Mouse (Mus musculus) MEL (cell line): ENCODE measurements around the gene Arhgef38. TPM values are rescaled to one million over a fixed set of nuclear protein-coding genes. Genes with fewer than 3 reads are reported as not detected.

Experiments used
- DNase-seq: peaks from one replicate; pipeline ENCODE4 v3.0.0; 2011; ENCODE audit warnings: low read depth, low spot score
- H3K27ac ChIP-seq: 2 replicates; pipeline ENCODE4 v1.5.1; 2012; ENCODE audit warnings: low read depth, mild to moderate bottlenecking, control low read depth, low read length, moderate library complexity; ENCODE audit not compliant: control insufficient read depth
- H3K27me3 ChIP-seq, 2 experiments: fragments of 150-350 bp in 1 of 2; sonication (generic) in 1 of 2; 2 replicates each; pipeline ENCODE4 v1.6.1; 2012; ENCODE audit warnings: low read length in 2 of 2, mild to moderate bottlenecking in 2 of 2, improper control_type of control experiment in 1 of 2, moderate library complexity in 1 of 2; ENCODE audit not compliant: insufficient read depth in 2 of 2, control insufficient read depth in 1 of 2
- H3K36me3 ChIP-seq, 2 experiments: 2 replicates each; pipeline ENCODE4 v1.6.1; 2012 to 2014; ENCODE audit warnings: low read length in 2 of 2, improper control_type of control experiment in 1 of 2, inconsistent platforms in 1 of 2, mild to moderate bottlenecking in 1 of 2; ENCODE audit not compliant: insufficient read depth in 2 of 2, control insufficient read depth in 1 of 2
- H3K4me1 ChIP-seq, 2 experiments: fragments of 150-350 bp in 1 of 2; sonication (generic) in 1 of 2; 2 replicates each; pipeline ENCODE4 v1.6.1; 2012; ENCODE audit warnings: low read length in 2 of 2, improper control_type of control experiment in 1 of 2, mild to moderate bottlenecking in 1 of 2; ENCODE audit not compliant: insufficient read depth in 2 of 2, control insufficient read depth in 1 of 2
- H3K4me3 ChIP-seq, 2 experiments: fragments of 150-350 bp in 1 of 2; sonication (generic) in 1 of 2; 2 replicates each; pipeline ENCODE4 v1.5.1; 2012; ENCODE audit warnings: low read depth in 2 of 2, low read length in 2 of 2, mild to moderate bottlenecking in 2 of 2, moderate library complexity in 2 of 2, control low read depth in 1 of 2, improper control_type of control experiment in 1 of 2; ENCODE audit not compliant: control insufficient read depth in 1 of 2, insufficient read depth in 1 of 2
- H3K79me2 ChIP-seq: 2 replicates; pipeline ENCODE4 v1.6.1; 2012; ENCODE audit warnings: mild to moderate bottlenecking, low read length, moderate library complexity; ENCODE audit not compliant: control insufficient read depth, poor library complexity, insufficient read depth
- H3K9ac ChIP-seq: 2 replicates; pipeline ENCODE4 v1.6.1; 2012; ENCODE audit warnings: low read depth, mild to moderate bottlenecking, control low read depth, low read length, moderate library complexity; ENCODE audit not compliant: control insufficient read depth, poor library complexity, severe bottlenecking
- H3K9me3 ChIP-seq: fragments of 150-350 bp; sonication (generic); replicated peaks from 2 replicates; pipeline ENCODE4 v1.6.1; 2012; ENCODE audit warnings: mild to moderate bottlenecking, low read length, improper control_type of control experiment, moderate library complexity; ENCODE audit not compliant: insufficient read depth
- BHLHE40 ChIP-seq: IDR thresholded peaks from 2 replicates; pipeline ENCODE4 v1.6.1; 2012; ENCODE audit warnings: low read depth, mild to moderate bottlenecking, inconsistent platforms, low read length, improper control_type of control experiment, borderline replicate concordance
- CHD2 ChIP-seq: IDR thresholded peaks from 2 replicates; pipeline ENCODE4 v1.6.1; 2011; ENCODE audit warnings: low read length, improper control_type of control experiment
- CTCF ChIP-seq, 3 experiments: IDR thresholded peaks in 2 of 3; conservative IDR thresholded peaks in 1 of 3; 2 replicates each; pipeline ENCODE4 v1.5.1; 2011 to 2012; ENCODE audit warnings: low read length in 3 of 3, low read depth in 2 of 3, mild to moderate bottlenecking in 2 of 3, improper control_type of control experiment in 1 of 3, inconsistent platforms in 1 of 3, mixed read lengths in 1 of 3, moderate library complexity in 1 of 3; ENCODE audit not compliant: control insufficient read depth in 1 of 3, insufficient read depth in 1 of 3, poor library complexity in 1 of 3, severe bottlenecking in 1 of 3
- E2F4 ChIP-seq: IDR thresholded peaks from 2 replicates; pipeline ENCODE4 v1.6.1; 2011; ENCODE audit warnings: low read depth, low read length, improper control_type of control experiment, borderline replicate concordance
- ELF1 ChIP-seq: IDR thresholded peaks from 2 replicates; pipeline ENCODE4 v1.6.1; 2014; ENCODE audit warnings: low read depth, mild to moderate bottlenecking, inconsistent platforms, low read length, improper control_type of control experiment, moderate library complexity
- EP300 ChIP-seq, 2 experiments: IDR thresholded peaks; 2 replicates each; pipeline ENCODE4 v1.6.1; 2011; ENCODE audit warnings: improper control_type of control experiment in 2 of 2, low read length in 2 of 2, low read depth in 1 of 2, mild to moderate bottlenecking in 1 of 2
- KAT2A ChIP-seq: conservative IDR thresholded peaks from 2 replicates; pipeline ENCODE4 v1.6.1; 2012; ENCODE audit warnings: low read depth, low read length, improper control_type of control experiment, inconsistent platforms
- MAFK ChIP-seq: IDR thresholded peaks from 2 replicates; pipeline ENCODE4 v1.6.1; 2011; ENCODE audit warnings: low read depth, mild to moderate bottlenecking, low read length, improper control_type of control experiment, borderline replicate concordance
- MAZ ChIP-seq: IDR thresholded peaks from 2 replicates; pipeline ENCODE4 v1.6.1; 2012; ENCODE audit warnings: low read depth, mild to moderate bottlenecking, inconsistent platforms, low read length, improper control_type of control experiment
- MEF2A ChIP-seq: IDR thresholded peaks from 2 replicates; pipeline ENCODE4 v1.6.1; 2014; ENCODE audit warnings: low read depth, mild to moderate bottlenecking, inconsistent platforms, low read length, improper control_type of control experiment; ENCODE audit not compliant: poor library complexity, insufficient replicate concordance, severe bottlenecking; ENCODE audit errors: extremely low read depth
- MXI1 ChIP-seq: IDR thresholded peaks from 2 replicates; pipeline ENCODE4 v1.6.1; 2011; ENCODE audit warnings: mild to moderate bottlenecking, low read depth, low read length, improper control_type of control experiment
- MYB ChIP-seq: IDR thresholded peaks from 2 replicates; pipeline ENCODE4 v1.6.1; 2011; ENCODE audit warnings: mild to moderate bottlenecking, low read depth, low read length, improper control_type of control experiment
- NELFE ChIP-seq: IDR thresholded peaks from 2 replicates; pipeline ENCODE4 v1.6.1; 2011; ENCODE audit warnings: low read depth, low read length, improper control_type of control experiment
- POLR2A ChIP-seq, 2 experiments: IDR thresholded peaks; 2 replicates each; pipeline ENCODE4 v1.6.1; 2011 to 2012; ENCODE audit warnings: low read length in 2 of 2, mild to moderate bottlenecking in 2 of 2, control low read depth in 1 of 2, improper control_type of control experiment in 1 of 2, low read depth in 1 of 2, moderate library complexity in 1 of 2; ENCODE audit not compliant: control insufficient read depth in 1 of 2, insufficient read depth in 1 of 2, poor library complexity in 1 of 2
- TAL1 ChIP-seq: IDR thresholded peaks from 2 replicates; pipeline ENCODE4 v1.6.1; 2012; ENCODE audit warnings: mild to moderate bottlenecking, inconsistent platforms, low read length, moderate library complexity, mixed read lengths
- TBP ChIP-seq: IDR thresholded peaks from 2 replicates; pipeline ENCODE4 v1.8.0; 2011; ENCODE audit warnings: low read depth, low read length, improper control_type of control experiment
- TCF12 ChIP-seq: IDR thresholded peaks from 2 replicates; pipeline ENCODE4 v1.6.1; 2014; ENCODE audit warnings: low read depth, mild to moderate bottlenecking, inconsistent platforms, low read length, improper control_type of control experiment, moderate library complexity
- ZKSCAN1 ChIP-seq: IDR thresholded peaks from 2 replicates; pipeline ENCODE4 v1.6.1; 2012; ENCODE audit warnings: low read depth, mild to moderate bottlenecking, inconsistent platforms, low read length, improper control_type of control experiment, moderate library complexity
- ZNF384 ChIP-seq: IDR thresholded peaks from 2 replicates; pipeline ENCODE4 v1.6.1; 2012; ENCODE audit warnings: low read depth, mild to moderate bottlenecking, inconsistent platforms, low read length, improper control_type of control experiment
- polyA plus RNA-seq, 2 experiments: library from polyadenylated mRNA; stranded (reverse) in 1 of 2; unstranded in 1 of 2; fragments of >175 nt in 1 of 2; fragments of >200 nt in 1 of 2; gene quantifications; 2 replicates each; pipeline versions ENCODE4 v1.2.1 to v1.2.4; 2012; ENCODE audit warnings: low replicate concordance in 2 of 2, low read depth in 1 of 2; ENCODE audit not compliant: insufficient read length in 2 of 2, insufficient read depth in 1 of 2, missing spikeins in 1 of 2
- total RNA-seq: library from RNA; depleted of rRNA; stranded (reverse); fragments of 300-350 nt; gene quantifications from 2 replicates; pipeline ENCODE4 v1.2.3, GENCODE M21; 2012

The Arhgef38 gene
- total and polyA plus RNA-seq, 3 experiments = not detected

GRCm38 (mm10) chr3:133154683-133155082, 80.1 kb downstream of the Arhgef38 start:
- TF ChIP-seq POLR2A (IDR thresholded peaks at IDR 0.05; ENCODE audit: control insufficient read depth in 1 of 2, insufficient read depth in 1 of 2, low read depth in 1 of 2, low read length in 2 of 2, poor library complexity in 1 of 2) (no peak), NELFE (no peak)
- Histone ChIP-seq H3K9me3 (no peaks in the 10 kb centered on the region), H3K4me3 (no peak overlapping the region), H3K27ac (no peak overlapping the region), H3K9ac (no peak overlapping the region), H3K36me3 (peaks cover 0 to 4% of the 10 kb centered on the region in 2 experiments; a peak in 2 of 4 replicates), H3K79me2 (no peaks in the 10 kb centered on the region), H3K27me3 (no peaks in the 10 kb centered on the region), H3K4me1 (peaks cover 0 to 3% of the 10 kb centered on the region in 2 experiments; a peak in 3 of 4 replicates)
- no peak for DNase-seq

- no peaks in the 10 kb centered on the region for H3K27me3 ChIP-seq
- H3K27ac ChIP-seq = no peak overlapping the region
- peaks cover 0 to 4% of the 10 kb centered on the region in 2 experiments; a peak in 2 of 4 replicates for H3K36me3 ChIP-seq
- no peak overlapping the region for H3K4me3 ChIP-seq
- peak; percentile 51 for DNase-seq
- no peaks in the 10 kb centered on the region for H3K9me3 ChIP-seq
- no peak overlapping the region for H3K9ac ChIP-seq
- TF ChIP-seq CTCF (IDR thresholded peaks at IDR 0.05 in 2 of 3, conservative IDR thresholded peaks at IDR 0.05 in 1 of 3; ENCODE audit: control insufficient read depth in 1 of 3, insufficient read depth in 1 of 3, low read depth in 2 of 3, low read length in 3 of 3, poor library complexity in 1 of 3, severe bottlenecking in 1 of 3) = 0 out of 6 replicates have a peak, but pooled peaks of 1 of the 3 experiments have one; percentile 12
- TF ChIP-seq MXI1 = no peak
- no peaks in the 10 kb centered on the region for H3K79me2 ChIP-seq
- peaks cover 0 to 3% of the 10 kb centered on the region in 2 experiments; a peak in 3 of 4 replicates for H3K4me1 ChIP-seq
These were observed 81.1 kb downstream of the Arhgef38 start for GRCm38 (mm10) chr3:133153629-133154028.

GRCm38 (mm10) chr3:133152831-133153230, 81.9 kb downstream of the Arhgef38 start:
- H3K27me3 ChIP-seq = no peaks in the 10 kb centered on the region
- peaks cover 0 to 3% of the 10 kb centered on the region in 2 experiments; a peak in 3 of 4 replicates for H3K4me1 ChIP-seq
- no peak overlapping the region for H3K4me3 ChIP-seq
- no peaks in the 10 kb centered on the region for H3K79me2 ChIP-seq
- peaks cover 0 to 4% of the 10 kb centered on the region in 2 experiments; a peak in 2 of 4 replicates for H3K36me3 ChIP-seq
- no peak overlapping the region for H3K9ac ChIP-seq
- no peak overlapping the region for H3K27ac ChIP-seq
- no peak for TF ChIP-seq MXI1
- TF ChIP-seq ELF1 = no peak
- no peak for TF ChIP-seq TAL1
- TF ChIP-seq MEF2A = no peak
- no peaks in the 10 kb centered on the region for H3K9me3 ChIP-seq
- DNase-seq = no peak

GRCm38 (mm10) chr3:133151629-133152028, 83.1 kb downstream of the Arhgef38 start:
- DNase-seq = peak; percentile 44
- Histone ChIP-seq H3K9me3 (no peaks in the 10 kb centered on the region), H3K79me2 (no peaks in the 10 kb centered on the region), H3K4me3 (peak overlapping the region in 1 of 2 experiments; percentile 16; a peak in 1 of 4 replicates), H3K9ac (no peak overlapping the region), H3K4me1 (peaks cover 0 to 3% of the 10 kb centered on the region in 2 experiments; a peak in 3 of 4 replicates), H3K27me3 (no peaks in the 10 kb centered on the region), H3K27ac (no peak overlapping the region), H3K36me3 (peaks cover 0 to 4% of the 10 kb centered on the region in 2 experiments; a peak in 2 of 4 replicates)
- TF ChIP-seq ZKSCAN1 (no peak), TCF12 (peak; percentile 82), MEF2A (no peak), TBP (no peak), MAZ (no peak), EP300 (IDR thresholded peaks at IDR 0.05; ENCODE audit: low read depth in 1 of 2, low read length in 2 of 2) (peak; percentile 66 to 70; a peak in 3 of 4 replicates), KAT2A (no peak), CHD2 (no peak), MAFK (no peak), ZNF384 (peak; percentile 82), MYB (no peak), TAL1 (peak; percentile 29; the same call in 1 of the 2 replicates), BHLHE40 (no peak), E2F4 (no peak)
